Mouse (Mus musculus) gastrocnemius, adult 18-20 months (tissue): ENCODE results near the gene Rasgrf1. TPM values are rescaled to one million over a fixed set of nuclear protein-coding genes. Genes with fewer than 3 reads are reported as not detected.

Source experiments
- DNase-seq: peaks from one replicate; pipeline ENCODE4 v3.0.0; 2021; ENCODE audit warnings: low spot score
- long read RNA-seq, 2 experiments: library from polyadenylated mRNA; stranded (forward); transcript quantifications; one replicate each; pipeline ENCODE4 v2.0.0; 2021
- total RNA-seq, 2 experiments: library from RNA; stranded (reverse); gene quantifications; 2 replicates each; pipeline ENCODE4 v1.2.3; 2021

The Rasgrf1 gene
- total RNA-seq = under 1 TPM in 1 of 2 experiments, not detected in 1; 0.05 TPM
- long read RNA-seq, experiment 1 = 0 reads
- long read RNA-seq, experiment 2 = 0 reads

DNA sequence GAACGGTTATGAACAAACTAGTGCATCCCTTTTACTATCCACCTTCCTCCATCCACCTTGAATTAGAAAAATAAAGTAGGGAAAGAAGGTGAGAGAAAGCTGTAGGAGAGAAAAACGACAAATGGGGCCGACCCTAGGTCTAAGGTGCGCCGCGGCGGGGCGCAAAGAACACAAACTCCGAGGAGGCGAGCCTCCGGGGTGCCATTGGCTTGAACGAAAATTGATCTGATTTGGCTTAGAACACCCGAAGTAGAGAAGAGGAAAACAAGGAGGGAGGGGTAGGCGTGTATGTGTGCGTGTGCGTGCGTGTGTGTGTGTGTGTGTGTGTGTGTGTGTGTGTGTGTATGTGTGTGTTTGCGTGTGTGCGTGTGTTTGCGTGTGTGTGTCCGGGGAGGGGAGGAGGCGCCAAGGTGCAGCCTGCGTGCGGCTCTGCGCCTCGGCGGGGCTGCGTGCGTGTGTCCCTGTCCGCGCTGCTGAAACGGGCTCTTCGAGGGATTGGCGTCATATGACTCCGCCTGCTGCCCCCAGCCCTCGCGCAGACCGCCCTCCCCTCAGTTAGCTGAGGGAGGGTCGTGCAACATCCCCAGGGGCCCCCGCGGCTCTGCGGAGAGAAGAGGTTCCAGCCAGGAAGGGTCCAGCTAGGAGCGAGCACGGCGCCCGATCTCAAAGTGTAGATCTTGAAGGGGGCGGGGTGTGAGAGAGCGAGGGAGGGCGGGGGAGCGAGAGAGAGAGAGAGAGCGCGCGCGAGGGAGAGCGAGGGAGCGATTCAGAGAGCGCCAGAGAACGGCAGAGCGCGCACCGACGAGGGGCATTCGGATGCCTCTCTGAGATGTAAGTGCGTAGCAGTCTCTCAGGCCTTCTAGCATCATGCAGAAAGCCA is at the start of gene Rasgrf1:
Gene Rasgrf1, plus strand, starts transcription at position 778 of the 880 bp plus-strand sequence.
- DNase-seq = no peak

DNA sequence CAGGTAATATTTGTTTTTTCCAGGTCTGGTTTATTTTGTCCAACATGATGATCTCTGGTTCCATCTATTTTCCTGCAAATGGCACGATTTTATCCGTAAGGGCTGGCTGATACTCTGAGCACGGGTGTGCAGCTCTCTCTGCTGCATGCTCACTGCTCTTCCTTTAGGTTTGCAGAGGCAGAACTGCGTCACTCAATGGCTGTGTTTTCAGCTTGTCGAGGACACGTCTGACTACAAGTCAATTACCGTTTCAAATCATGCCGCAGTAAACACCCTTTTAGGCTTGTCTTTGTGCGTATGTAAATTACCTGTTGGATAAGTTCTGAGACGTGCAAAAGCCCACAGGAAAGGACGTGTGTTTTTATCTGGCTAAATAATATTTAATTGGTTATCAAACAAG is 49.6 kb upstream of the Rasgrf1 start:
- no peak for DNase-seq

DNA sequence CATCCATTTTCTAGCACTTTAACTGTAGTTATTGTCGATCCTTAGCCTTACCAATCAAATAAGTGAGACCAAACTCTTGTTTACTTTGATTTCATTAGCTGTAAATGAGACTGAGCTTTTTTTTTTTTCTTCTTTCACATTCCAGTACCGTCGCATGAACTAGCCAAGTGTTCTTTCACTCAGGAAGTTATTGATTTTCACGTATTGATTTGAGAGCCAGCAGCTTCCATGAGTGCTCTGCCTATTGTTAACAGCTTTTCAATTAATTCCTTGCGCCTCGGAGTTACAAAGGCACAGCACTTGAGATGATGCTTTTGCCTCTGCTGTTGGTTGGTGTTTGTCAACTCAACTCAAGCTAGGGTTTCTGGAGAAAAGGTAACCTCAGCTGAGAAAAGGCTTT is 49.1 kb upstream of the Rasgrf1 start:
- DNase-seq = no peak

- DNase-seq = no peak
Observed at GRCm38 (mm10) chr9:89867141-89867540, 42.6 kb upstream of the Rasgrf1 start.

- no peak for DNase-seq
Observed at GRCm38 (mm10) chr9:89868093-89868729, 41.5 kb upstream of the Rasgrf1 start.

DNA sequence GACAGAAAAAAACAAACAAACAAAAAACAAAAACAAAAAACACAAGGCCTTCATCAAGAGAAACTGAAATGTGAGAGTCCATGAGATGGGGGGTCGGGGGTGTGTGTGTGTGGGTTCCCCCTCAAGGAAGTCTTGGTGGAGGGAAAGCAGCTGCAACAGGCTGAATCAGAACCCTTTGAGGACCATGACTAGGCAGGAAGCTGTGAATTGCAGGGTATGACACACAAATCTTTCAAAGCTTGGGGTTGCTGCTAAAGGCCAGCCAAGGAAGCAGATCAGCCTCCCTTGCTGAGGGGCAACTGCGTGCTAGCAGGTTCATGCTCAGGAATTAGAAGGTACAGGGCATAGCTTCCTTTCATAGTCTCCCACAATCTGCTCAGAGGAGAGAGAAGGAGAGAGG is 40.1 kb upstream of the Rasgrf1 start:
- no peak for DNase-seq

- no peak for DNase-seq
Observed at GRCm38 (mm10) chr9:89870531-89871150, 39.1 kb upstream of the Rasgrf1 start.

DNA sequence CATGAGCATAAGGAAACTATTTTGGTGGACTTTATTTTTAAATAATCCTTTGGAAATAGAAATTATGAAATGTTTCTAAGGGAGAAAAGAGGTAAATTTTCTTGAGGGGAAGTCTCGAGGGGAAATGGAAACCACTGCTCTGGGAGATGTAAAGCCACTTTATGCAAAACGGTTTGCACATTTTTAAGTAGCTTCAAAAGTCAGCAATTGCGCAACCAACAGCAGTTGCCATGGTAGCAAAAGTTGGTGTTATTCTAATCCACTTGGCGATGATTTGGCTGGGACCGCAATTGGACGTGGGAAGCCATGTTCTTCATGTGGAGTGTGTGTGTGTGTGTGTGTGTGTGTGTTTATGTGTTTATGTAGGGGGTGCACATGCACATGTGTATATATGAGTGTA is 37.6 kb upstream of the Rasgrf1 start:
- no peak for DNase-seq

DNA sequence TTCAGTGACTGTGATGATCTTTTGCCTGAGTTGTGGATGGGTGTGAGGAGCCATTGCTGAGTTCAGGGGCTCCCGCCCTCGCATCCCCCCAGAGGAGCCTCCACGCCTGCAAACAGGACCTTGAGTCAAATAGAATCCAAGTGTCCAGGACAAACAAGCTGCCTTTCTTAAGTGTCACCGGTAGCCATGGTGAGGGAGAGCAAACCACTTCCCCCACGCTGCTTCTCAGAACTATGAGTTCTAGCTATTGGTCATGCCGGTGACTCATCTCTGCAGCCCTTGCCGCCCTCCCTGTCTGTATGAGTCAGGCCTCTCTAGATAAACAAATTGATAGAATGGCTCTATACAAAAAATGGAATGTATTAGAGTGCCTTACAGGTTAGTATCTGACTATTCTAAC is 35.3 kb upstream of the Rasgrf1 start:
- DNase-seq = no peak

- DNase-seq = no peak
Observed at GRCm38 (mm10) chr9:89875551-89875950, 34.2 kb upstream of the Rasgrf1 start.

DNA sequence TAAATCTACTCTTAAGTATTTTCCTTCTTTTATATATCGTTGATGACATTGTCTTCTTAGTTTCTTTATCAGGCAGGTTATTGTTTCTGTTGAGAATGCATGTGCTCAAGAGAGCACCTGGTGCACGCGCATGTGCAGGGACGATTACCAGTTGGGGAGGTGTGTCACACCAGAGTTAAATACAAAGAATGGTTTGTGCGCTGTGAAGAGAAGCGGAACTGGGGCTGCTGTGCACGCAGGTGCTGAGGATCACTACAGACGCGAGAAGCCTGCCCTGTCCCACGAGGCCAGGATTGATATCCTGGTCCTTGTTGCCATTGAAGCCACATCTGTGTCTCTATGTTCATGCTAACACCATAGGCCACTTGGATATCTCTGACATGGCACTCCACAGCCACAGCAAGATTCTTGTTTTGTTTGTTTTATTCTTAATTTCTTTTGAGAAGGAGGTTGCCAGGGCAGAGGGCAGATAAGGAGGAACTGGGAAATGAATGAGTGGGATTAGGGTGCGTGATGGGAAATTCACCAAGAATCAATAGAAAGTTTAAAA is 31.2 kb upstream of the Rasgrf1 start:
- DNase-seq = no peak

DNA sequence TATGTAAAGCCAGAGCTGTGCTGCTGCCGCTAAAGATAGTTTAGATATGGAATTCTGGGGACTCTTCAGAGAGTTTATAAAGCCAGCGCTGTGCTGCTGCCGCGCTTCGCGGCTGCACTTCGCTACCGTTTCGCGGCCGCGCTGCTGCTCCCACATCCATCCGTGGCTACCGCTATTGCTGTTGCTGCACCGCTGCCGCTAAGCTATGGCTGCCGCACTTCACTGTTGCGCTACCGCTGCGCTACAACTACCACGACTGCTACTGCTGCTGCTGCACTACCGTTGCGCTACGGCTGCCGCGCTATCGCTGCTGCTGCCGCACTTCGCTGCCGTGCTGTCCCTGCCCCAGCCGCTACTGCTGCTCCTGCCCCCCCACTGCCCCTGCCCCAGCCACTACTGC is 30.1 kb upstream of the Rasgrf1 start:
- no peak for DNase-seq

DNA sequence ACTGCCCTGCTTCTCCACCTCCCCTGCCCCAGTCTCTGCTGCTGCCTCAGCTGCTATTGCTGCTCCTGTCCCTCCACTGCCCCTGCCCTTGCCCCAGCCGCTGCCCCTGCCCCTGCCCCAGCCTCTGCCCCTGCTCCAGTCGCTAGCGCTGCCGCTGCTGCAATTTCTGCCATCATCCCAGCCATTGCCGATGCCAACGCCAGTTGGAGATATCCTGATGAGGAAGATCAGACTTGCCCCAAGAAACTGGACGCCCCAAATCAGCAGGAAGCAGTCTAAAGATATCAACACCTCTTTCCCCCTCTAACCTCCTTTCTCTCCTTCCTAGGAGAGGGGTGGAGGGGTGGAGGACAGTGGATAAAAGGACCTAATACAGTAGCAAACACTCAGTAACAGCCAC is 28.2 kb upstream of the Rasgrf1 start:
- no peak for DNase-seq

DNA sequence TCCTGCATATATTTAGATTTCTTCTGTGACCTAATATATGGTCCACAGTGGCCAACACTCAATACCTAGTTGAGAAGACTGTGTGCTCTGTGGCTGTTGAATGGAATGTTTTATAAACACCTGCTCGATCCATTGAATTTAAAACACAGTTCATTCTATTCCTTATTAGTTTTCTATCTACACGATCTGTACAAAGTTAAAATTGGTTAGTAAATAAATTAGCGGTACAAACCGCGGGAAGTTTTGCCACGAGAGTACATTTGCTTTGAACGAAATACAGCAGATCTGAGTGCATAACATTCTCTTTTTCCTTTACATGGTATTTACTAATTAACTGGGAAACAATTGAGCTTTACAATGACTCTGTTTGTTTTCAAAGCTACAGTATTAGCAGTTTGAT is 27.1 kb upstream of the Rasgrf1 start:
- no peak for DNase-seq

GRCm38 (mm10) chr9:89885701-89886218 is 23.9 kb upstream of the Rasgrf1 start:
- no peak for DNase-seq

DNA sequence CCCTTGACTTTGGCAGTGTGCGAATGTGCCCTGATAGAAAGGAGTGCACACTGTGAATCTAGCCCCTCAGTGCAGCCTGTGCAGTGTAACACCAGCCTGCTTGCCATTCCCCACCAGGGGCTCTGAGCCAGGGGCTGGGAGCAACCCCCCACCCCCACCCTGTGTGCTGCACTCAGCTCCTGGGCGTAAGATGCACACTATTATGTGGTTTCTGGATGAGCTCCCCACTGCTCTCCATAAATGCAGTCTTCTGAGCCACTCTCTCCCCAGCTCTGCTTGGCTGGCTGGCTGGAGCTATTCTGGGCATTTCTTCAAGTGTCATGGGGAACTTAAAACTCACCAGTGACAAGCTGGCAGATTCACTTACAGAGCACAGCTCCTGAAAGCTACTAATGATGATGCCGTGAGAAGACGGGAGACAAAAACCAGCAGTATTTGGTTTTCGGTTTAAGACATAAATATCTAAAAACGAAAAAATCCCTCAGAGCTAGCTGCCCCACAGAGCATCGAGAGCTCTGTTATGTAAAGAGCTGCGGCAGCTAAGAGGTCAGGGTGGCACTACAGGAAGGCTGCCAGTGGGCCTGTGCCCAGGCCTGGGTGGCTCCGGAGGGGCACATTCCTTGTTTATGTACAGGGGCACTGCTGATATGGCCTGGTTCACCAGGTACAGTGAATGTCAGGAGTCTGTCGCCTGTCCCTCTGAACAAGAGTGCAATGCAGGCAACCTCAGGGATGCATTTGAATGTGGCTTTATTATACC is 18.0 kb upstream of the Rasgrf1 start:
- DNase-seq = no peak

- no peak for DNase-seq
Observed at GRCm38 (mm10) chr9:89892540-89893188, 17.0 kb upstream of the Rasgrf1 start.

- DNase-seq = no peak
Observed at GRCm38 (mm10) chr9:89900111-89900824, 9.4 kb upstream of the Rasgrf1 start.

DNA sequence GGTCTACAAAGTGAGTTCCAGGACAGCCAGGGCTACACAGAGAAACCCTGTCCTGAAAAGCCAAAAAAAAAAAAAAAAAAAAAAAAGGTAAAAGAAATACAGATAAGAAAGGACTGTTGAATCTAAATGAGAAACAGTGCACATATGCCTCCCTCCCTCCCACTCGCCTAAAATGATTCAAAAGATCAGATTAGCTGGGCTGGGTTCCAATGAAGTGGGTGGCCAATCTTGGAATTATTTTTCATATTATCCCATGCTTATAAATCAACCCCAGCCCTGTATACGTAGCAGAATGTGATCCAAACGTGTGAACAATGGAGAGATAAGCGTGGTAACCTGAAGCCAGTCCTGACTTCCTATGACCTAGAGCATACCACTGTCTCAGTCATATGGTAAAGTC is 8.5 kb upstream of the Rasgrf1 start:
- no peak for DNase-seq

DNA sequence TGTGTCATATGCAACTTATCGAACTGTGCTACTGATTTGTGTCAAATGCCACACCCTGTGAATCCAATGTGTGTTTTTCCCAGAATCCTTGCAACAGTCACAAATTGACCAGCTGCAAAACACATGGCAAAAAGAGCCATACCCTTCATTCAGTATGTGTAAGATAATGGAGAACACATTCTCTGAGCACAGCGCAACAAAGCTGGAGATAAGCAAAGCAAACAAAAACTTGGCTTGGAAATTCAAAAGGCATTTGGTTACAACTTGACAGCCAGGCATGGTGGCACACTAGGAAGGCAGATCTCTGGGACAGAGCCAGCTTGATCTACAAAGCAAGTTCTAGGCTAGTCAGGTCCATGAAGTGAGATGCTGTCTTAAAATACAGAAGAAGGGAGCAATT is 6.9 kb upstream of the Rasgrf1 start:
- DNase-seq = no peak
